Mouse (Mus musculus): Measurements from ENCODE around the gene Tmem199. TPM values are rescaled to one million over a fixed set of nuclear protein-coding genes. Genes with fewer than 3 reads are reported as not detected.

Gene Tmem199
- polyA plus RNA-seq, 1 experiment from 2014 or later, result 96.6 TPM

- no peaks in the 10 kb centered on the region for H3K9me3 ChIP-seq (replicated peaks; ENCODE audit: control insufficient read depth, low read length, poor library complexity, severe bottlenecking)
- no peaks in the 10 kb centered on the region for H3K36me3 ChIP-seq (ENCODE audit: control insufficient read depth, insufficient read depth, low read length)
- no peak for ATAC-seq
- peaks cover 5% of the 10 kb centered on the region for H3K4me1 ChIP-seq (ENCODE audit: control insufficient read depth, insufficient read depth, low read length)
- H3K9ac ChIP-seq (ENCODE audit: low read depth, low read length), result no peak overlapping the region
- H3K27ac ChIP-seq (ENCODE audit: low read length), result no peak overlapping the region
- WGBS, result 68% methylated on average over 1 of the region's 1 CpGs
- H3K27me3 ChIP-seq (ENCODE audit: control insufficient read depth, insufficient read depth, low read depth, low read length), result no peaks in the 10 kb centered on the region
- no peak overlapping the region for H3K4me2 ChIP-seq (ENCODE audit: low read length)
- no peak overlapping the region for H3K4me3 ChIP-seq (ENCODE audit: low read depth, low read length)
Measured at GRCm38 (mm10) chr11:78461894-78462293, 50.1 kb downstream of the Tmem199 start.

GRCm38 (mm10) chr11:78458740-78459139 lies 53.2 kb downstream of the Tmem199 start:
- Histone ChIP-seq H3K9me3 (replicated peaks; ENCODE audit: control insufficient read depth, low read length, poor library complexity, severe bottlenecking) (no peaks in the 10 kb centered on the region), H3K36me3 (ENCODE audit: control insufficient read depth, insufficient read depth, low read length) (no peaks in the 10 kb centered on the region), H3K4me1 (ENCODE audit: control insufficient read depth, insufficient read depth, low read length) (no peaks in the 10 kb centered on the region), H3K9ac (ENCODE audit: low read depth, low read length) (no peak overlapping the region), H3K4me2 (ENCODE audit: low read length) (no peak overlapping the region), H3K4me3 (ENCODE audit: low read depth, low read length) (no peak overlapping the region), H3K27me3 (ENCODE audit: control insufficient read depth, insufficient read depth, low read depth, low read length) (no peaks in the 10 kb centered on the region), H3K27ac (ENCODE audit: low read length) (no peak overlapping the region)
- no peak for ATAC-seq
- 88% methylated on average over 17 of the region's 17 CpGs for WGBS

Other genes with a start within 250 kb of the Tmem199 start
- gene BC030499, start 221.3 kb downstream of the Tmem199 start, polyA plus RNA-seq (2015; fragmentation: Nextera tagmentation; extraction: Ambion mirVana), result 0.15 and 0.25 TPM in 2 replicates
- gene Spag5, start 210.6 kb downstream of the Tmem199 start, polyA plus RNA-seq (2015; fragmentation: Nextera tagmentation; extraction: Ambion mirVana), result 4.2 and 6.5 TPM in 2 replicates
- 87.2 and 154 TPM in 2 replicates for gene Aldoc, start 189.2 kb downstream of the Tmem199 start, polyA plus RNA-seq (2015; fragmentation: Nextera tagmentation; extraction: Ambion mirVana)
- gene Pigs, start 183.8 kb downstream of the Tmem199 start, polyA plus RNA-seq (2015; fragmentation: Nextera tagmentation; extraction: Ambion mirVana), result 70.7 and 79.0 TPM in 2 replicates
- gene Unc119, start 168.7 kb downstream of the Tmem199 start, polyA plus RNA-seq (2015; fragmentation: Nextera tagmentation; extraction: Ambion mirVana), result 77.2 and 81.8 TPM in 2 replicates
- not detected in 2 replicates for gene Foxn1, start 125.6 kb downstream of the Tmem199 start, polyA plus RNA-seq (2015; fragmentation: Nextera tagmentation; extraction: Ambion mirVana)
- gene Slc13a2, start 90.0 kb downstream of the Tmem199 start, polyA plus RNA-seq (2015; fragmentation: Nextera tagmentation; extraction: Ambion mirVana), result not detected in 2 replicates
- 23.0 and 25.6 TPM in 2 replicates for gene Slc46a1, start 46.5 kb downstream of the Tmem199 start, polyA plus RNA-seq (2015; fragmentation: Nextera tagmentation; extraction: Ambion mirVana)
- gene Sarm1, start 14.4 kb downstream of the Tmem199 start, polyA plus RNA-seq (2015; fragmentation: Nextera tagmentation; extraction: Ambion mirVana), result 49.9 and 50.7 TPM in 2 replicates
- 115 and 127 TPM in 2 replicates for gene Vtn, start 13.1 kb downstream of the Tmem199 start, polyA plus RNA-seq (2015; fragmentation: Nextera tagmentation; extraction: Ambion mirVana)
- 0.14 TPM in 1 of 2 replicates, not detected in the other for gene Sebox, start 8.7 kb downstream of the Tmem199 start, polyA plus RNA-seq (2015; fragmentation: Nextera tagmentation; extraction: Ambion mirVana)
- gene Poldip2, start within 50 bp of the Tmem199 start, polyA plus RNA-seq (2015; fragmentation: Nextera tagmentation; extraction: Ambion mirVana), result 176 and 184 TPM in 2 replicates
- gene Tnfaip1, start 24.2 kb upstream of the Tmem199 start, polyA plus RNA-seq (2015; fragmentation: Nextera tagmentation; extraction: Ambion mirVana), result 67.7 and 68.8 TPM in 2 replicates
- gene Ift20, start 24.2 kb upstream of the Tmem199 start, polyA plus RNA-seq (2015; fragmentation: Nextera tagmentation; extraction: Ambion mirVana), result 130 and 137 TPM in 2 replicates
- gene Tmem97, start 38.6 kb upstream of the Tmem199 start, polyA plus RNA-seq (2015; fragmentation: Nextera tagmentation; extraction: Ambion mirVana), result 33.8 and 41.7 TPM in 2 replicates
- 26.2 and 27.7 TPM in 2 replicates for gene Nlk, start 185.2 kb upstream of the Tmem199 start, polyA plus RNA-seq (2015; fragmentation: Nextera tagmentation; extraction: Ambion mirVana)
- gene Ccnq, start 239.6 kb upstream of the Tmem199 start, polyA plus RNA-seq (2015; fragmentation: Nextera tagmentation; extraction: Ambion mirVana), result 25.2 and 27.8 TPM in 2 replicates